Comparison of ENCODE assay signal across 14 mouse cellular contexts in the genomic region with DNA sequence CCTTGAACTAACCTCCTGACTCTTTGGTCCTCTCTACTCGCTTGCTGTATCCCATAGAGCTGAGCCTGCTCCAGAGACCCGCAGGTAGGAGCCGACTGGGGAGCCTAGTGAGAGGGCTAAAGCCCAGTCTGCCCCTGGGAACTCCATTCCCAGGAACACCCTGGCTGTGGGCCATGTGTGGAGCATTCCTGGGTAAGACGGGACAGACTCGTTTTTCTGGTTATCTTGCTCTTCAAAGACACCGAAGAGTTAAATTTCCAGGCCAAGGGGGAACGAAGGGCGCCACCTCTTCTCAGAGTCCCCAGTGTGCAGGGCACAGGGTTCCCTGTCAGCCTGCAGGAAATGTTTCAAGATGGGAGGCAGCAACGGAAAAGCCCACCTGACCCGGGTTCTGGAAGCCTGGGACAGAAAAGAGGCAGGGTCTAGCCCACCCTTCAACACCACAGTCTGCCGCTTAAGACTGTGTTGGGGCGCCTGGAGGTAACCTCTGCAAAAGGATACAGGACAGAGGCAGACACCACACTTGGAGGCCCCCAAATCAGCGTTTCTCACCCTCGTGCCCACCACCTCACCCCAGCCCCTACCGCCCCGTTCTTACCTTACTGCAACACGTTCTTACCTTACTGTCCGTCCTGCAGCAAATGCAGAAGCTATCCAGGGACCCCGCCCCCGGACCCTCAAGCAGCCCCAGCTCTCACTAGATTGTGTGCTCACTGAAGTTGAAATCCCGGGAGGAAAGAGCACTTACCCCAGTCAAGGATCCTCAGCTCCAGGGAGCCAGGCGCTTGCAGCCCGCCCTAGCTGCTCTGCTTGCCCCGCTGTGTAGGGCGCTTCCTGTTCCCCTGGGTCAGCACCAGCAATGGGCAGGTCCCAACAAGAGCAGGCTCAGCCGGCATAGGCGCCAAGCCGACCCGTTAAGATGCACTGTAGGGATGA. TPM values are rescaled to one million over a fixed set of nuclear protein-coding genes. Genes with fewer than 3 reads are reported as not detected.
DNase-seq lines count a peak whose midpoint lies in the region; ATAC-seq and TF ChIP-seq lines count a peak whose summit lies in the region.
"Had no signal": no experiment of that assay in that cellular context is flagged by ENCODE, and none has a peak within 500 bp of the region (broad histone marks: within the 10 kb centered on the region; RNA-seq: fewer than 3 reads in every experiment).

No protein-coding gene starts in this region.

- H3K4me1 ChIP-seq in ES-Bruce4 (ENCODE audit: control insufficient read depth, insufficient read depth, low read length), result no peaks in the 10 kb centered on the region
- H3K4me1 ChIP-seq in intestine, embryonic 14.5 days (replicated peaks; ENCODE audit: control insufficient read depth, insufficient read depth, low read length), result no peaks in the 10 kb centered on the region
- no peaks in the 10 kb centered on the region for H3K4me1 ChIP-seq in midbrain, embryonic 11.5 days (ENCODE audit: control insufficient read depth, insufficient read depth, low read length)
- H3K4me1 ChIP-seq in hindbrain, embryonic 10.5 days (replicated peaks), result peaks cover 11% of the 10 kb centered on the region
- H3K4me1 ChIP-seq: liver, embryonic 12.5 days had no signal

- H3K4me2 ChIP-seq in intestine, embryonic 14.5 days (ENCODE audit: low read length), result peak overlapping the region; percentile 29
- H3K4me2 ChIP-seq in midbrain, embryonic 11.5 days, result no peak overlapping the region
- H3K4me2 ChIP-seq: liver, embryonic 12.5 days had no signal

- 0 out of 2 replicates have a peak overlapping the region, but pooled peaks have one; percentile 10 for H3K9ac ChIP-seq in ES-Bruce4 (ENCODE audit: low read depth, poor library complexity, severe bottlenecking)
- no peak overlapping the region for H3K9ac ChIP-seq in intestine, embryonic 14.5 days (ENCODE audit: low read length)
- no peak overlapping the region for H3K9ac ChIP-seq in midbrain, embryonic 11.5 days (ENCODE audit: low read length)
- H3K9ac ChIP-seq: liver, embryonic 12.5 days had no signal

- no peak for TF ChIP-seq POLR2A in ES-Bruce4 (IDR thresholded peaks at IDR 0.05; ENCODE audit: insufficient read depth, low read length)

- ATAC-seq in intestine, embryonic 14.5 days (replicated peaks; ENCODE audit: low FRiP score, low TSS enrichment, low read depth), result peak; percentile 70
- ATAC-seq in midbrain, embryonic 11.5 days (ENCODE audit: low FRiP score), result no peak
- ATAC-seq: liver, embryonic 12.5 days; Patski had no signal

- WGBS in intestine, embryonic 14.5 days, result 18% methylated on average over 29 of the region's 29 CpGs
- WGBS in midbrain, embryonic 11.5 days, result 26% methylated on average over 28 of the region's 29 CpGs
- 25% methylated on average over 29 of the region's 29 CpGs for WGBS in hindbrain, embryonic 10.5 days

- no peak for TF ChIP-seq CTCF in ES-Bruce4 (IDR thresholded peaks at IDR 0.05; ENCODE audit: low read depth, low read length)

- peak; percentile 21 for DNase-seq in embryo, embryonic 10 days (ENCODE audit: low spot score)
- no peak for DNase-seq in embryo, embryonic 10.5 days (ENCODE audit: low spot score)
- DNase-seq in intestine, embryonic 14.5 days (ENCODE audit: low spot score), result peak; percentile 53
- peak; percentile 50 for DNase-seq in lung, postnatal 10 days
- DNase-seq in T-cell, adult 2 months (ENCODE audit: low spot score), result no peak
- DNase-seq in midbrain, embryonic 11.5 days (ENCODE audit: low spot score, missing footprints), result no peak
- DNase-seq in hindbrain, embryonic 10.5 days (ENCODE audit: low spot score), result no peak
- DNase-seq: heart, postnatal 10 days; midbrain, embryonic 14.5 days had no signal

- no peaks in the 10 kb centered on the region for H3K27me3 ChIP-seq in ES-Bruce4 (ENCODE audit: control insufficient read depth, insufficient read depth, low read length, poor library complexity, severe bottlenecking)
- H3K27me3 ChIP-seq in intestine, embryonic 14.5 days (replicated peaks; ENCODE audit: control insufficient read depth, insufficient read depth, low read length), result no peaks in the 10 kb centered on the region
- H3K27me3 ChIP-seq in midbrain, embryonic 11.5 days (ENCODE audit: control insufficient read depth, insufficient read depth, low read length), result no peaks in the 10 kb centered on the region
- peaks cover 16% of the 10 kb centered on the region for H3K27me3 ChIP-seq in hindbrain, embryonic 10.5 days (ENCODE audit: insufficient read depth, poor library complexity, severe bottlenecking)
- H3K27me3 ChIP-seq: Patski had no signal

- 0 out of 2 replicates have a peak, but pooled peaks cover 3% of the 10 kb centered on the region for H3K9me3 ChIP-seq in ES-Bruce4 (replicated peaks; ENCODE audit: control insufficient read depth, insufficient read depth, low read length, poor library complexity, severe bottlenecking)
- no peaks in the 10 kb centered on the region for H3K9me3 ChIP-seq in intestine, embryonic 14.5 days (ENCODE audit: control insufficient read depth, low read length)
- H3K9me3 ChIP-seq in midbrain, embryonic 11.5 days (ENCODE audit: control insufficient read depth, low read length), result no peaks in the 10 kb centered on the region
- H3K9me3 ChIP-seq in hindbrain, embryonic 10.5 days, result 0 out of 2 replicates have a peak, but pooled peaks cover 4% of the 10 kb centered on the region
- H3K9me3 ChIP-seq: liver, embryonic 12.5 days had no signal

- no peaks in the 10 kb centered on the region for H3K36me3 ChIP-seq in ES-Bruce4 (ENCODE audit: control insufficient read depth, insufficient read depth, low read length, poor library complexity, severe bottlenecking)
- no peaks in the 10 kb centered on the region for H3K36me3 ChIP-seq in intestine, embryonic 14.5 days (ENCODE audit: control insufficient read depth, insufficient read depth, low read length)
- H3K36me3 ChIP-seq in midbrain, embryonic 11.5 days (ENCODE audit: control insufficient read depth, insufficient read depth, low read length), result no peaks in the 10 kb centered on the region
- no peaks in the 10 kb centered on the region for H3K36me3 ChIP-seq in hindbrain, embryonic 10.5 days
- H3K36me3 ChIP-seq: liver, embryonic 12.5 days had no signal

- H3K27ac ChIP-seq in ES-Bruce4 (ENCODE audit: insufficient read depth, low read length), result no peak overlapping the region
- no peak overlapping the region for H3K27ac ChIP-seq in intestine, embryonic 14.5 days (ENCODE audit: low read depth)
- H3K27ac ChIP-seq in midbrain, embryonic 11.5 days (ENCODE audit: low read depth, low read length), result no peak overlapping the region
- H3K27ac ChIP-seq in hindbrain, embryonic 10.5 days, result no peak overlapping the region
- H3K27ac ChIP-seq: layer of hippocampus, adult 2 months; liver, embryonic 12.5 days had no signal

- TF ChIP-seq EP300 in ES-Bruce4 (IDR thresholded peaks at IDR 0.05; ENCODE audit: insufficient read depth, low read depth, low read length), result no peak

- peak overlapping the region; percentile 1 for H3K4me3 ChIP-seq in ES-Bruce4 (ENCODE audit: low read depth, low read length)
- no peak overlapping the region for H3K4me3 ChIP-seq in intestine, embryonic 14.5 days (ENCODE audit: low read depth, low read length)
- H3K4me3 ChIP-seq in midbrain, embryonic 11.5 days (ENCODE audit: low read depth, low read length), result no peak overlapping the region
- H3K4me3 ChIP-seq in hindbrain, embryonic 10.5 days, result no peak overlapping the region; the same call in 1 of the 2 replicates
- H3K4me3 ChIP-seq: layer of hippocampus, adult 2 months; liver, embryonic 12.5 days had no signal

RNA-seq across cellular contexts. Expression of a gene that starts 22.3 kb away (rescaled TPM):
- 0.90 and 1.0 TPM in 2 replicates for polyA plus RNA-seq in ES-Bruce4 (2011; ENCODE audit: insufficient read depth, insufficient read length, low read depth, missing spikeins)
- polyA plus RNA-seq in intestine, embryonic 14.5 days (2014; fragmentation: Nextera tagmentation; extraction: Ambion mirVana), result 0.07 TPM in 2 replicates
- polyA plus RNA-seq in midbrain, embryonic 11.5 days (2014; fragmentation: Nextera tagmentation; extraction: Ambion mirVana), result 0.03 TPM in 1 of 2 replicates, not detected in the other
- polyA plus RNA-seq in hindbrain, embryonic 10.5 days (2016; fragmentation: Nextera tagmentation; extraction: Ambion mirVana), result 0.01 and 0.07 TPM in 2 replicates
- polyA plus RNA-seq: liver, embryonic 12.5 days; small intestine, adult 2 months had no signal

Comparison
In these comparisons a context has a peak if more than half of its experiments do, and no peak if none do; other contexts are left out.
1. DNase-seq: peak in embryo, embryonic 10 days (single experiment), intestine, embryonic 14.5 days (single experiment) and lung, postnatal 10 days (single experiment); none in embryo, embryonic 10.5 days (single experiment), T-cell, adult 2 months (single experiment), midbrain, embryonic 11.5 days (single experiment) and hindbrain, embryonic 10.5 days (single experiment).